Mouse (Mus musculus) spleen, adult 12 weeks (tissue): ENCODE data around the gene Cav1.

ENCODE experiments used
- DNase-seq: peaks from one replicate; pipeline ENCODE4 v3.0.0; 2022; ENCODE audit warnings: low spot score

Gene Cav1

GRCm38 (mm10) chr6:17317167-17317524 lies 11.0 kb downstream of the Cav1 start:
- DNase-seq = no peak

DNA sequence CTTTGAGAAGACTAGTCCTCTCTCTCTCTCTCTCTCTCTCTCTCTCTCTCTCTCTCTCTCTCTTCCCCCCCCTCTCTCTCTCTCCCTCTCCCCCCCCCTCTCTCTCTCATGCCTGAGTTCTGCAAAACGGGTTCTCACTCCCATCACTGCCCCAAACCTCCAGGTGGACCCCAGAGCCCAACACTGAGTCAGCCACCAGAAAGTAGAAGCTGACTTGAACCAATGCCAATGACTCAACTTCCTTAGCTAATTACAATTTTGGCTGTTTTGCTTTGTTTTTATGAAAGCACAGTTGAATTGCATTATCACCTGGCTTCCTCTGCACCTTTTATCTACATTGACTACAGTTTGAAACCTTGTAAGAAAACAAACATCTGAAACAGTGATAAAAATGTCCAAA lies 11.8 kb downstream of the Cav1 start:
- DNase-seq = no peak

- DNase-seq = no peak
These were observed 15.8 kb downstream of the Cav1 start for GRCm38 (mm10) chr6:17321976-17322375.

DNA sequence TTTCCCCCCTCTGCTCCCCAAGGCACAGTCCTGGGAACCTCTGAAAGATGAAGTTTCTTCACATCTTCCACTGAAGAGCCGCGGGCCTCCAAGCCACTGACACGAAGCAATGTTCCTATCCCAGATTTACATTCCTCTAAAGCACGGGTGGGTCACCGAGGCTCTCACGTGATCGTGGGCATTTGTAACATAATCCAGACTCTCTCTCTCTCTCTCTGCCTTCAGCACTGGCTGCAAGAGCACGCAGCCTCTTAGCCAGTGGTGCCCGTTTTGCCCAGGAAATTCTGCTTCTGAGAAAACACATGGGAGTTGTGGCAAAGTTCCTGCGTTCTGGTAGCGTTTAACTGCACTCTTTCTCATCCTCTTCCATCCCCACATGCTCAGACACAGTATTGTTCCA lies 21.1 kb downstream of the Cav1 start:
- DNase-seq = no peak

- DNase-seq = no peak
These were observed 23.7 kb downstream of the Cav1 start for GRCm38 (mm10) chr6:17329801-17330200.

- DNase-seq = no peak
These were observed 31.6 kb downstream of the Cav1 start for GRCm38 (mm10) chr6:17337724-17338123.

GRCm38 (mm10) chr6:17340406-17340805 lies 34.3 kb downstream of the Cav1 start:
- no peak for DNase-seq

DNA sequence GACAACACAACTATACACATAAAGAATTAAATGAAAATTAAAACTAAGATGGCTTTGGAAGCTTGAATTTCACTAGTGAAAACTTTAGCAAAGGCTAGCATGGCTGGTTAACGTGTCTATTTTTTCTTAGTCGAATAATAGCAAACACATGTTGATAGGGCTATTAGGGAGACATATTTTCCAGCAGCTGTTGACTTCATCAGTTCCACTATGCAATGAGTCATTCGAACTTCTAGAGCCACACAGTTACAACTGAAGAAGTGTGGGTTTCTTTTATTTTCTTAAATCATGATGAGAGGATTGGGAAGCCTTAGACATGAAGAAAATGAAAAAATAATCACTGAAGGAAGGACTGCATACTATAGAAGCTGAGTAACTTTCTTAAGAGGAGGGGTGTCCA lies 41.9 kb downstream of the Cav1 start:
- DNase-seq = no peak

DNA sequence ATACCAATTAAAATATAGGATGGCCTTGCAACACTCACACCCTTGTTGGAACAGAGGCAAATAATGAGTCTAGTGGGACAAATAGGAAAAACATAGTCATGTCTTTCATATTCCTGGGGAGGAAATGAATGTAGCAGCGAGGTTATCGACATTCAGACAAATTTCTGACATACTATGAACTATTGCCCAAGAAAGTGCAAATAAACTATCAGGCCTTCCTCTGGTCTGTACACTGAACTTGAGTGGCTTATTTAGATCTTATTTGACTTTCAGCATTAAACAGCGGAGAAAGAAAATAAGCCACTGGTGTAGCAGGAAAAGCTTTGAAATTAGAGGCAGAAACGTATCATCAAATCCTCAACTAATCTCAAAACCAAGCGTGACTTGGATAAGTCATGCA lies 44.7 kb downstream of the Cav1 start:
- no peak for DNase-seq

- no peak for DNase-seq
These were observed 53.0 kb downstream of the Cav1 start for GRCm38 (mm10) chr6:17358896-17359690.

DNA sequence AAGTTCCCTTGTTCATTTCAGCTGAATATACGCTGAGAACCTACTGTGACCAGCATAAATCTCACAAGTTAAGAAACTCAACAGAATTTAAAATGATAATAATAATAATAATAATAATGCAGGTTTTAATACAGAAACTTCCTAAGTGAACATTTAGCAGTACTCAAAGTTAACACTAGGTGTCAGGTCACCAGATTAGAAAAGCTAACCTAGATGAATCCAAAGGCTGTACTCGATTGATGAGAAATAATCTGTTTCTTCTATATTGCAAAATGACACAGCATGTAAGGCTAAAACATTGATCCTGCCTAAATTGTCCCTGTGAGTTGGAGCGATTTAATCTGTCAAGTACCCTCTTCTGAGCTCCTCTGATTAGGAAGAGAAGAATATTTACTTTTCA lies 56.6 kb downstream of the Cav1 start:
- DNase-seq = no peak

GRCm38 (mm10) chr6:17363446-17364179 lies 57.5 kb downstream of the Cav1 start:
- DNase-seq = no peak

GRCm38 (mm10) chr6:17374326-17374725 lies 68.2 kb downstream of the Cav1 start:
- no peak for DNase-seq

DNA sequence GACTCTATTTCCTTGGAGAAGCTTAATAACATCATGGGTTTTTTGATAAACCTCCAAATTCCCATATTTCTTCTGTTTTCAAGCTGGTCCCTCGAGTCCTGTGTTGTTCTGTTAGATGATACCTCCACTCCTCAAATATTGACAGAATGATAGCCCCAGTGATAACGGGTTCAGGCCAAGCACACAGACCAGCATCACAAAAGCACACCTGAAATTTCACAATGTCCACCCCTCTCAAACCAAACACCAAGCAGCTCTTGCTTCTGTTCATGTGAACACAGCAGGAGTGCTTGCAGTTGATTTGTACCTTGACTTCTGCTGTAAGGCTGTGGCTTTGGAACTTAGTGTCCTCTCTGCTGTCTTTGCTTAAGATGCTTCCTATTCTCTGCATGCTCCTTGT lies 71.2 kb downstream of the Cav1 start:
- no peak for DNase-seq

DNA sequence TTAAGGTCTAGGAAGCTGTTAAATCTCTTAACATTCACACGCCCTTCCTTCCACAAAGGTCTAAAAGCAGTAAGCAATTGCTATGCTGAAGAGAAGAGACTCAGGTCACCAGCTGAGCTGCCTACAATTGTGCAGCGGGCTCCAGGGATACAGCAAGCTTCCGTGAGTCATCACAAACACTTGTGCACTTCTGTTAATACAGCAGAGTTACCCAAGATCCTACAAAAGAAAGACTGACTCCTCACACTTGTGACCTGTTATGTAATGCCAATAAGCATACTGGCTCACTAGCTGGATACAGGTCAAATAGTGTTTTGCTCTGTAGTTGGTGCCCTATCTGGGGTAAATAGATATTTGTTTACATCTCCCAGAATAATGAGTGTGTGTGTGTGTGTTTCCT lies 74.0 kb downstream of the Cav1 start:
- no peak for DNase-seq

- DNase-seq = no peak
These were observed 75.6 kb downstream of the Cav1 start for GRCm38 (mm10) chr6:17381690-17382089.

DNA sequence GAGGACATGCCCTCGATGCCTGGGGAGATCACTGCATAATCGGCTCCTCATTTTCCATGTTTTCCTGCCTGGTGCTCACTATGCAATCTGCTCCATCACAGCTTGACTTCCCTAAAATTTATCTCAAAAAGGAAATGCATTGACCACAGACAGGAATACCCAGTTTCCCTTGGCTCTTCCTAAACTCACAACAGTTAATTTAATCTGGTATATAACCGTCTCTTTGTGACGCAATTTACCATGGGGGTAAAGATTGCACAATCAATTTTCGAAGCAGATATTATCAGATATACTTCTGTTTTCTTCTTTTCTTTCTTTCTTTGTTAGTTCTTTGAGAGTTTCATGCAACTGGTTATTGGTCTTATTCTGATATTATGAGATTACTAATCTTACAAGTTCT lies 79.4 kb downstream of the Cav1 start:
- no peak for DNase-seq

GRCm38 (mm10) chr6:17387991-17388710 lies 82.0 kb downstream of the Cav1 start:
- no peak for DNase-seq
